Mouse (Mus musculus) layer of hippocampus, postnatal 36 days (tissue): ENCODE measurements around the gene ccdc198. TPM values are rescaled to one million over a fixed set of nuclear protein-coding genes. Genes with fewer than 3 reads are reported as not detected.

Source experiments
- DNase-seq, 2 experiments: peaks; one replicate each; pipeline ENCODE4 v3.0.0; 2022
- total RNA-seq, 2 experiments: library from RNA; stranded (reverse); gene quantifications; 2 replicates each; pipeline ENCODE4 v1.2.3; 2021

The ccdc198 gene
- total RNA-seq, 2 experiments from 2014 or later: not detected

DNA sequence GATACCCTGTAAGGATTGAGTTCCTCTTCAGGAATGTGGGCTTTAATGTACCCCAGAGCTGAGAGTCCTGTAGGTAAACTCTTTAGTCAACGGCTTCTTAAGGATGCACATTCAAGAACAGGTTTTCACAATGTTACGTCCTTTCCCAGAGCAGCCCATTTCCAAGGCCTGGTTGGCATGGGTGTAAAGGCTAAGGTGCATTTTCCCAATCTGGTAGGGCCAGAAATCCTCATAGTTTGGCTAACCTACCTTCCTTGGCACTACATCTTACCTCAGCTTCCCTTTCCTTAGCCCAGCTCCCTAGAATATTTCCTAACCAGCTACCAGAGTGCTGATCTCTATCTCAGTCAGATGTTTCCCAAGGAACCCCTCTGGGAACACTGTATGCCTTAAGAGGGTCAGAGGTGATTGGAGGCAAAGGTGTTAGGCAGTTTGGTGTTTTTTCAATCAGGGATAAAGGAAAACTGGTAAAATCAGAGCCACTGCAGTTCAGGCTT lies 48.2 kb downstream of the ccdc198 start:
- DNase-seq: no peak

DNA sequence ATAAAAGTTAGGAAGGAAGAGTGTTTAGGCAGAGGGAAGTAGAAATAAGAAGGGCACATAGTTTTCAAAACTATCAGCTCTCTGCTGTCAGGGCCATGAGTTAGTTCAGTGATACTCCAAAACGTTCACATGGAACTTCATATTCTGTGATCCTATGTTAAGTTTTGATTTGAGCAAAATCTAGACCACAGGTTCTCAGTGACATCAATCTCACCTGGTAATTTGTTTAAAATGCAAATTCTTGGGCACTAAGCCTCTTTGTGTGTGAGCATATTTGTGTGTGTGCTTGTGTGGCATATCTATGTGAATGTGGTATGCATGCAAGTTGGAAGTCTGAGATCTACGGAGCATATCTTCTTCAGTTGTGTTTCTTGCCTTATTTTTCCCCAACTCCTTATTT lies 59.0 kb downstream of the ccdc198 start:
- no peak for DNase-seq

DNA sequence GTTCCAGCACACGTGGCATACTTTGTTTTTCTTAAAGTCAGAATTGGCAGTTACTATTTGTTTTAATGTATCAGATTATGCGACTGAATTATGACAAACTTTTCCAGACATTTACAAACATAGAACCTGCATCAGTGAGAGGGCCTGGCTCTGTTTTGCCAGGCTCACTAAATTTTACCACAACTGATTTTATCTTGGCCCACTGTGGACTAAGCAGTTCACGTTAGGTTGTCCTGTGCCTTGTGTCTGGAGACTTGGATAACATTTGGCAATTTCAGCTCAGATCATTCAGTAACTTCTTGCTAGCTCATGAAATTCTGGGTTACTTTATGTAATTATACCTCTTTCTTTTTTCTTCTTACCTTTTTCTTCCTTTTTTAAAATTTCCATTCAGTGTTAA lies 65.5 kb downstream of the ccdc198 start:
- no peak for DNase-seq

DNA sequence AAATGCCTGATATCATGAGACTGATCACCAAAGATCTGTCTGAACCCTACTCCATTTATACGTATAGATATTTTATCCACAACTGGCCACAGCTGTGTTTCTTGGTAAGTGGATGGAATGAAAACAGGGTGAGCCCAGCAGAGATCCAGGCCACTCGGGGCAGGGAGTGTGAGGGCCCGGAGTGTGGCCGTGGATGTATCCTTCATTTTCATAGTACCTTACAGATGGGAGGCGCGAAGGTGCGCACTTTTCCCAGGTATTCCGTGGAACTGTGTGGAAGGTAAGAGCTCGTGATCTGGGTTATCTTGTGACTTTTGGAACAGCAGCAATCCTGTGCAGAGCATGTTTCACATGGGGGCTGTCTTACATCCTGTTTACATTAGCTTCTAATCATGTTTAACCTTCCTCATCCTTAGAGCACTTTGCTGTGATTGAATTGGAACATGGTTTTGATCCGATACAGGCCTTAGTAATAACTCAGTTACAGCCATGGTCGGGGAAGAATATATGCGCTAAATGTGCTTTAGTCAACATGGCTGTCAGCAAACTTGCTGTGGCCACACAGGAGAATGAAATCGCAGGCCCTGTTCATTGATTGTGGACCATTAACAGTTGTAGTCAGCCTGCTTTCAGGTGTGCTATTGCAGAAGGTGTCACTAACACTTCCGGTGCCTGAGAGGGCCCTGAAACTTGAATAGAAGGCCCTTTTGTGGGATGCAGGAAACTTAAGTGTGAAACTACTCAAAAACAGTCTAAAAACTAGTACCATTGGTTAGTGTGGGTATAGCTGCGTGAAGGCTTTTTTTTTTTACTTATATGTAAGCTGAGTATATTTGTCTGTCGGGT lies 71.8 kb downstream of the ccdc198 start:
- no peak for DNase-seq

DNA sequence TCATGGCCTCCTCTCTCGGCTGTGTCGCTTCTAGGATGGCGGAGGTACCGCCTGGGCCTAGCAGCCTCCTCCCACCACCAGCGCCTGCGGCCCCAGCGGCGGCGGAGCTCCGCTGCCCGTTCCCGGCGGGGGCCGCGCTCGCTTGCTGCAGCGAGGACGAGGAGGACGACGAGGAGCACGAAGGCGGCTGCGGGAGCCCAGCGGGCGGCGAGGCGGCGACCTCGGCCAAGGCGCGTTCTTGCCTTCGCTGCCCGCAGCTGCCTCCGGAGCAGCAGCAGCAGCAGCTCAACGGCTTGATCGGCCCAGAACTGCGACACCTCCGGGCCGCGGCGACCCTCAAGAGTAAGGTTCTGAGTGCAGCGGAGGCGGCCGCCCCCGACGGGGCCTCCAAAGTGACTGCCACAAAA lies 72.7 kb downstream of the ccdc198 start:
- peak; percentile 60 to 61 for DNase-seq

DNA sequence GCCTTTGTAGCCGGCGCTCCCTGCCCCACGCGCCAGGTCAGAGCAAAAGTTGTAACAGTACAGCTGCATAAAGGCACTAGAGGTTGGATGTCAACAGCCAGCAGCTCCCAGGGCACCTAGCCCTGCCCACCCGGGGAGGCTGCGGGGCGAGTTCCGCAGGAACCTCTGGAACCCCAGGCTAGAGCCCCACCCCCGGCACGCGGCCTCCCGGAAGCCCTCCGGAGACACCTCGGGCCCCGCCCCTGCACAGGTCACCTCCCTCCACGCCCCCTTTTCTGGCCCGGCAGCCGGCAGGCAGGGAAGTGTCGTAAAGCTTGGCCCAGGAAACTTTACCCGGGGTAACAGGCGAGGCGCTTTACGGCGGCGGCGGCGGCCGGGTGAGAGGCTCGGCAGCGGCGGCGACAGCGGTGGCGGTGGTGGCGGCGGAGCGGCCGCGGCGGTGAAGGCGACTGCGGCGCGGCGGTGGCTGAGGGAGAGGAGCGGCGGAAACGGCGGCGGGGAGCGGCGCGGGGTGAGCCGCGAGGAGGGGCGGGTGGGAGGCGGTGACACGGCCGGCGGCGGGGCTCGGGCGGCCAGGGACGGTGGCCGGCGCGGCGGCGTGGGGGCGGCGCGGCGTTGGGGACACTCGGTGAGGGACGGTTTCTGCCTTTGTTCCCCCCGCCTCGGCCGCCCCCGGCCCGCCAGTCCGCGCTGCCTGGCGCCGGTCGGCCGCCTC lies 73.2 kb downstream of the ccdc198 start, which contains the start of gene Naa30:
Naa30 (plus strand) TSS at position 360 of the 715 bp plus-strand sequence.
- peak; percentile 94 to 96 for DNase-seq

DNA sequence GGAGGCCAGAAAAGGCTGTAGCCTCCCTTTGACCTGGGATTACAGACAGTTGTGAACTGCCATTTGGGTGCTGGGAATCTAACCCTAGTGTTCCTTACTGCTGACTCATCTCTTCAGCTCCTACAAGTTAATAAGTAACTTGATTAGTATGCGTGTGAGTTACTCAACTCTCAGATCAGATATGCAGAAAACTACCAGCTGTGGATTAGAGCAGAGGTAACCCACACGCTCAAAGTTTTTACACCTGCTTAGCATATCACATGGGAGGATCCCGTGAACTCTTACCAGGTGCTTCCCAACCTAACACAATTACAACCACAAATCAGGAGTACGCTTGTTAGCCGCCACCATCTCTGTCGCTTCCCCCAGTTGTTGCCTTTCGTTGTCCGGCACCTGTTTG lies 74.0 kb downstream of the ccdc198 start:
- DNase-seq: no peak

Other genes starting within 250 kb of the ccdc198 start
- gene Ap5m1, start 179.4 kb downstream of the ccdc198 start, total RNA-seq: 10 to 100 TPM; 22.7 to 23.0 TPM
- 10 to 100 TPM; 57.3 to 57.4 TPM for gene Exoc5, start 178.8 kb downstream of the ccdc198 start, total RNA-seq
- gene Naa30, start 73.2 kb downstream of the ccdc198 start, total RNA-seq: 10 to 100 TPM; 35.9 to 42.6 TPM